Mouse (Mus musculus): ENCODE measurements around the gene Ppp5c. TPM values are rescaled to one million over a fixed set of nuclear protein-coding genes. Genes with fewer than 3 reads are reported as not detected.
A peak's percentile ranks its signal among the peaks of the same experiment; 100 is the strongest.

The Ppp5c gene
- polyA plus RNA-seq, 1 experiment from 2014 or later: 88.3 TPM

GRCm38 (mm10) chr7:17007300-17007699 lies 20.4 kb downstream of the Ppp5c start:
- peaks cover 23% of the 10 kb centered on the region for H3K4me1 ChIP-seq (ENCODE audit: control insufficient read depth, insufficient read depth, low read length)
- H3K36me3 ChIP-seq (ENCODE audit: control insufficient read depth, insufficient read depth, low read length): peaks cover 31% of the 10 kb centered on the region
- H3K4me3 ChIP-seq (ENCODE audit: low read length): no peak overlapping the region
- no peaks in the 10 kb centered on the region for H3K27me3 ChIP-seq (replicated peaks; ENCODE audit: control insufficient read depth, insufficient read depth, low read length)
- H3K9me3 ChIP-seq (ENCODE audit: control insufficient read depth, low read length): no peaks in the 10 kb centered on the region
- ATAC-seq: peak; percentile 17
- no peak overlapping the region for H3K9ac ChIP-seq (ENCODE audit: low read depth, low read length)
- 77% methylated on average over 4 of the region's 4 CpGs for WGBS
- no peak overlapping the region for H3K4me2 ChIP-seq (ENCODE audit: low read depth, low read length)
- H3K27ac ChIP-seq (ENCODE audit: low read length): peak overlapping the region; percentile 37; the same call in 1 of the 2 replicates

GRCm38 (mm10) chr7:17004716-17005115 lies 23.0 kb downstream of the Ppp5c start:
- Histone ChIP-seq H3K27ac (ENCODE audit: low read length) (peak overlapping the region; percentile 94), H3K27me3 (replicated peaks; ENCODE audit: control insufficient read depth, insufficient read depth, low read length) (no peaks in the 10 kb centered on the region), H3K9me3 (ENCODE audit: control insufficient read depth, low read length) (no peaks in the 10 kb centered on the region), H3K36me3 (ENCODE audit: control insufficient read depth, insufficient read depth, low read length) (peaks cover 24% of the 10 kb centered on the region), H3K4me3 (ENCODE audit: low read length) (no peak overlapping the region), H3K9ac (ENCODE audit: low read depth, low read length) (0 out of 2 replicates have a peak overlapping the region, but pooled peaks have one; percentile 25), H3K4me2 (ENCODE audit: low read depth, low read length) (no peak overlapping the region), H3K4me1 (ENCODE audit: control insufficient read depth, insufficient read depth, low read length) (peaks cover 28% of the 10 kb centered on the region)
- no peak for ATAC-seq
- 74% methylated on average over 7 of the region's 7 CpGs for WGBS

GRCm38 (mm10) chr7:17003230-17003960 lies 24.3 kb downstream of the Ppp5c start:
- peaks cover 13% of the 10 kb centered on the region for H3K36me3 ChIP-seq (ENCODE audit: control insufficient read depth, insufficient read depth, low read length)
- peak overlapping the region; percentile 94 for H3K27ac ChIP-seq (ENCODE audit: low read length)
- peak overlapping the region; percentile 54; the same call in 1 of the 2 replicates for H3K9ac ChIP-seq (ENCODE audit: low read depth, low read length)
- no peak overlapping the region for H3K4me3 ChIP-seq (ENCODE audit: low read length)
- H3K9me3 ChIP-seq (ENCODE audit: control insufficient read depth, low read length): no peaks in the 10 kb centered on the region
- WGBS: 66% methylated on average over 7 of the region's 7 CpGs
- H3K4me1 ChIP-seq (ENCODE audit: control insufficient read depth, insufficient read depth, low read length): peaks cover 30% of the 10 kb centered on the region
- no peaks in the 10 kb centered on the region for H3K27me3 ChIP-seq (replicated peaks; ENCODE audit: control insufficient read depth, insufficient read depth, low read length)
- ATAC-seq: peak; percentile 72
- H3K4me2 ChIP-seq (ENCODE audit: low read depth, low read length): 0 out of 2 replicates have a peak overlapping the region, but pooled peaks have one; percentile 3

GRCm38 (mm10) chr7:17002375-17003195 lies 25.1 kb downstream of the Ppp5c start:
- no peak overlapping the region for H3K4me3 ChIP-seq (ENCODE audit: low read length)
- peak; percentile 45 for ATAC-seq
- H3K9ac ChIP-seq (ENCODE audit: low read depth, low read length): 0 out of 2 replicates have a peak overlapping the region, but pooled peaks have one; percentile 14
- H3K9me3 ChIP-seq (ENCODE audit: control insufficient read depth, low read length): no peaks in the 10 kb centered on the region
- peaks cover 34% of the 10 kb centered on the region for H3K4me1 ChIP-seq (ENCODE audit: control insufficient read depth, insufficient read depth, low read length)
- peaks cover 10% of the 10 kb centered on the region for H3K36me3 ChIP-seq (ENCODE audit: control insufficient read depth, insufficient read depth, low read length)
- 15% methylated on average over 7 of the region's 7 CpGs for WGBS
- no peaks in the 10 kb centered on the region for H3K27me3 ChIP-seq (replicated peaks; ENCODE audit: control insufficient read depth, insufficient read depth, low read length)
- peak overlapping the region; percentile 92 for H3K27ac ChIP-seq (ENCODE audit: low read length)
- H3K4me2 ChIP-seq (ENCODE audit: low read depth, low read length): no peak overlapping the region

GRCm38 (mm10) chr7:16999650-17000049 lies 28.1 kb downstream of the Ppp5c start:
- Histone ChIP-seq H3K4me3 (ENCODE audit: low read length) (no peak overlapping the region), H3K9me3 (ENCODE audit: control insufficient read depth, low read length) (no peaks in the 10 kb centered on the region), H3K4me1 (ENCODE audit: control insufficient read depth, insufficient read depth, low read length) (peaks cover 51% of the 10 kb centered on the region), H3K27ac (ENCODE audit: low read length) (no peak overlapping the region), H3K36me3 (ENCODE audit: control insufficient read depth, insufficient read depth, low read length) (peaks cover 4% of the 10 kb centered on the region), H3K4me2 (ENCODE audit: low read depth, low read length) (no peak overlapping the region), H3K27me3 (replicated peaks; ENCODE audit: control insufficient read depth, insufficient read depth, low read length) (no peaks in the 10 kb centered on the region), H3K9ac (ENCODE audit: low read depth, low read length) (no peak overlapping the region)
- 21% methylated on average over 4 of the region's 4 CpGs for WGBS
- no peak for ATAC-seq

GRCm38 (mm10) chr7:16999233-16999632 lies 28.5 kb downstream of the Ppp5c start:
- ATAC-seq: no peak
- Histone ChIP-seq H3K36me3 (ENCODE audit: control insufficient read depth, insufficient read depth, low read length) (peaks cover 4% of the 10 kb centered on the region), H3K4me3 (ENCODE audit: low read length) (no peak overlapping the region), H3K4me1 (ENCODE audit: control insufficient read depth, insufficient read depth, low read length) (peaks cover 47% of the 10 kb centered on the region), H3K9ac (ENCODE audit: low read depth, low read length) (no peak overlapping the region), H3K27ac (ENCODE audit: low read length) (no peak overlapping the region), H3K9me3 (ENCODE audit: control insufficient read depth, low read length) (no peaks in the 10 kb centered on the region), H3K27me3 (replicated peaks; ENCODE audit: control insufficient read depth, insufficient read depth, low read length) (no peaks in the 10 kb centered on the region), H3K4me2 (ENCODE audit: low read depth, low read length) (no peak overlapping the region)
- WGBS: 71% methylated on average over 4 of the region's 4 CpGs

GRCm38 (mm10) chr7:16995345-16995744 lies 32.4 kb downstream of the Ppp5c start:
- H3K9ac ChIP-seq (ENCODE audit: low read depth, low read length): peak overlapping the region; percentile 85
- H3K27ac ChIP-seq (ENCODE audit: low read length): no peak overlapping the region
- 79% methylated on average over 4 of the region's 4 CpGs for whole genome bisulfite sequencing
- H3K4me2 ChIP-seq (ENCODE audit: low read depth, low read length): peak overlapping the region; percentile 84
- H3K27me3 ChIP-seq (replicated peaks; ENCODE audit: control insufficient read depth, insufficient read depth, low read length): no peaks in the 10 kb centered on the region
- peak overlapping the region; percentile 74 for H3K4me3 ChIP-seq (ENCODE audit: low read length)
- no peaks in the 10 kb centered on the region for H3K9me3 ChIP-seq (ENCODE audit: control insufficient read depth, low read length)
- H3K4me1 ChIP-seq (ENCODE audit: control insufficient read depth, insufficient read depth, low read length): peaks cover 51% of the 10 kb centered on the region
- ATAC-seq: no peak
- H3K36me3 ChIP-seq (ENCODE audit: control insufficient read depth, insufficient read depth, low read length): peaks cover 4% of the 10 kb centered on the region

- H3K4me1 ChIP-seq (ENCODE audit: control insufficient read depth, insufficient read depth, low read length): peaks cover 52% of the 10 kb centered on the region
- WGBS: 3% methylated on average over 20 of the region's 20 CpGs
These were observed 33.3 kb downstream of the Ppp5c start for GRCm38 (mm10) chr7:16994400-16994799.

GRCm38 (mm10) chr7:16993651-16994399 lies 33.9 kb downstream of the Ppp5c start:
- Histone ChIP-seq H3K27me3 (replicated peaks; ENCODE audit: control insufficient read depth, insufficient read depth, low read length) (no peaks in the 10 kb centered on the region), H3K4me1 (ENCODE audit: control insufficient read depth, insufficient read depth, low read length) (peaks cover 52% of the 10 kb centered on the region), H3K4me3 (ENCODE audit: low read length) (peak overlapping the region; percentile 74), H3K9ac (ENCODE audit: low read depth, low read length) (peak overlapping the region; percentile 85), H3K4me2 (ENCODE audit: low read depth, low read length) (peak overlapping the region; percentile 84), H3K27ac (ENCODE audit: low read length) (peak overlapping the region; percentile 92), H3K9me3 (ENCODE audit: control insufficient read depth, low read length) (no peaks in the 10 kb centered on the region), H3K36me3 (ENCODE audit: control insufficient read depth, insufficient read depth, low read length) (peaks cover 4% of the 10 kb centered on the region)
- peak; percentile 85 for ATAC-seq
- 1% methylated on average over 27 of the region's 27 CpGs for WGBS

More at GRCm38 (mm10) chr7:16994400-16994799, 33.3 kb downstream of the Ppp5c start:
- Histone ChIP-seq H3K4me3 (ENCODE audit: low read length) (peak overlapping the region; percentile 74), H3K9me3 (ENCODE audit: control insufficient read depth, low read length) (no peaks in the 10 kb centered on the region), H3K27me3 (replicated peaks; ENCODE audit: control insufficient read depth, insufficient read depth, low read length) (no peaks in the 10 kb centered on the region), H3K4me2 (ENCODE audit: low read depth, low read length) (peak overlapping the region; percentile 84), H3K9ac (ENCODE audit: low read depth, low read length) (peak overlapping the region; percentile 85), H3K27ac (ENCODE audit: low read length) (peak overlapping the region; percentile 92), H3K36me3 (ENCODE audit: control insufficient read depth, insufficient read depth, low read length) (peaks cover 4% of the 10 kb centered on the region)
- ATAC-seq: no peak

Data from intestine, embryonic 16.5 days (tissue).